Mouse (Mus musculus): ENCODE measurements at regions not wholly inside any gene's neighbourhood (a gene's known extent, or its start where the extent isn't known, plus 50 kb on each side); places are given as distances from the start of the nearest gene placed in this dataset.

DNA sequence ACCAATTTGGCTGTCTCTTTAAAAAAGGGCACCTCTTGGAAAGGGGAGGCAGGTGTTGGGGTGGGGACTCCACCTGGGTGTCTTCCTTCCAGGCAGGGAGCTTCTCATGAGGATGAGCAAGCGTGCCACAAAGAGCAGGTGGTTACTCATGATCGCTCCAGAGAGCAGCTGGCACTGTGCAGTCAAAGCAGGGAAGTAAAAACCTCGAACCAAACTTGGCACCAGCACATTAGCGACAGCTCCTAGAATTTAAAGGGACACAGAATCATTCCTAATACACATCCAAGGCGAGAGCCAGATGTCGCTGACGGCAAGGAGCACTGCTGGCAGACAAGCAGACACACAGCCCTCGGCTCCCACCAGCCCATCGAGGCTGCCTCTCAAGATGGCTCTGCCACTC, 70.4 kb downstream of the Irx5 start:
- DNase-seq (ENCODE audit: low read depth, low spot score), result no peak

DNA sequence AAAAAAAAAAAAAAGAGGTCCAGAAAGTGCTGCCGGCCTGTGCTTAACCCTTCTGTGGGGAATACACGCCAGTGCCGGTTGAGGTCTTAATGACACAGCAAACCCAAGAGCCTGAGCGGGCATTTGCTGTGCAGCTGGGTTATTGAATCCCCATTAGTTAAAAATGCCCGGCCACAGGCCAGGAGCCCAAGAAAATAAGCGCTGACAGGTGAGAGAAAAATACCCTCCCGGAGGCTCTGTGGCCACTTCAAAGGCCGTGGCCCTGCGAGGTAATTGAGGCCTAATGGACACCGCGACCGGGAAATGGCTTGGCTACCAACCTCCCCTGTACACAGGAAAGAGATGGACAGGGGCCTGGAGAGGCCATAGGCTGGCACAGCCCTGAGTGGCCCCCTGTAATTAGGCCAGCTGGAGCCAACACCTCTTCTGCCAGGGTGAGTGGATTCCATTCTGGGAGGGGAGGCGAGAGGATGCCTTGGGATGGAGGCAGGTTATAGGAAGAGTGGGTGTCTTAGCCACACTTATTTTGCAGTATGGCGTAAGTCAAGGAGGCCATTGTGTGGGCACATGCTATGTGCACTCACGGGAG, 79.7 kb downstream of the Irx5 start:
- no peak for DNase-seq (ENCODE audit: low read depth, low spot score)

DNA sequence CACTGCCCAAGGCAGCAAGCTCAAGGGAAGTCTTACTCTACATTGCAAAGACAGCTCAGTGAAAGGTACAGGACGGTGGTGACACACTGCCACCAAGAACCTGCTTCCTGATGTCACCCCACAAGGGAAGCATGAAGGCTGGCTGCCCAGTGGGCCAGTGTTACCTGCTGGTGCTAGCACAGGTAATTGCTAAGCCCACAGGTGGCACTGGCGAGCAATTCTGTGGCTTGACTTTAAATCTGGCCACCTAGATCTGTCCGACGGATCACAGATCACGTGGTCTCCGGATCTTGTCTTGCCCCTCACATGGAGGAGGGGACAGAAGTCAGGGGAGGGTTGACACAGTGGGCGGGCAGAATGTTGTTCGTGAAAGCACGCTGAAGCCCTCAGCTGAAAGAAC, 80.9 kb downstream of the Irx5 start:
- DNase-seq (ENCODE audit: low read depth, low spot score), result no peak

DNA sequence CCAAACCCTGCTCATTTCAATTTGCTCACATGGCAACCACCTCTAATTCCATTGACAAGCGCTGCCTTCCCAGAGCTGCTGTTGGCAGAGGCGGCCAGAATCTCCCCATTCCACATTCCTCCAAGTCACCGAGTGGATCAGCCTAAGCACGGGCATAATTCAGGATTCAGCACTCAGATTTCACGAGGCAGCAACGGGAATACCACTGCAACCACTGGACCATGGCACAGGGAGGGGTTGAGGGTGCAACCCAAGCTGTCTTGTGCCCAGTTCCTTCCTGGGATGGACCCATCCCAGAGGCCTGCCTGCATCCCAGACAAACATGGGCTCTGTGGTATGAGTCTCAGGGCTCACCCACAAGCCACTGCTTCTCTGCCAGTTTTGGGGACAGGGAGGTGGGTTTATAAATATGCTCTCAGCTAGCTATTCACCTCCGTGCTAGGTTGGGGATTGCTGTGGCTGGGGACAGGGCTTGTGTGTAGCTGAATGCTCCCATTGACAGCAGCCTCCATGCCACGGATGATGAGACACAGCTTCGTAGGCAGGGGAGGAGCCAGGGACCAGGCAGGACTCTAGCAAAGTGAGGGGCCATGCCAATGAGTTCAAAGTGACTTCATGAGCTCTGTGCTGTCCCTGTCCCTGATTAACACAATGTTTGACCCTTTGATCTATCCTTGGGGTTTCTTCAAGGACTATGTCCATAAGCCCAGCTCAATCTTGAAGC, 82.5 kb downstream of the Irx5 start:
- no peak for DNase-seq (ENCODE audit: low read depth, low spot score)

DNA sequence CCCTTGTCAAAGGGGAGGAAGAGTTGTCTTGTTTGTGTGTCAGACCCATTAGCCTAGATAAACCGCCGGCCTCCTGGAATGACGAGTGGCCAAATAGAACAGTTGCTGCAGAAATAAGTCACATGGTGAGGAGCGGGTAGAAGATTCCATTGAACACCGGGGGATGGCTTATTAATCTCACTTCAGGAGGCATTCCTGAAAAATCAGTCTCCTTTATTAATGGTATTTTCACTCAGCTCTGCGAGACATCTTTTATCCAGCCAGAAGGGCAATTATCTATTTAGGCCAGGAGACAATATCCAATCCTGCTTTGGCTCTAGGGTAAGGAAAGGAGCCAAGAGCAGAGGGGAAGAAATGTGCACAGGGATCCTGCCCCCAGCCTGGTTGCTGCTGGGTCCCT, 84.7 kb downstream of the Irx5 start:
- no peak for DNase-seq (ENCODE audit: low read depth, low spot score)

DNA sequence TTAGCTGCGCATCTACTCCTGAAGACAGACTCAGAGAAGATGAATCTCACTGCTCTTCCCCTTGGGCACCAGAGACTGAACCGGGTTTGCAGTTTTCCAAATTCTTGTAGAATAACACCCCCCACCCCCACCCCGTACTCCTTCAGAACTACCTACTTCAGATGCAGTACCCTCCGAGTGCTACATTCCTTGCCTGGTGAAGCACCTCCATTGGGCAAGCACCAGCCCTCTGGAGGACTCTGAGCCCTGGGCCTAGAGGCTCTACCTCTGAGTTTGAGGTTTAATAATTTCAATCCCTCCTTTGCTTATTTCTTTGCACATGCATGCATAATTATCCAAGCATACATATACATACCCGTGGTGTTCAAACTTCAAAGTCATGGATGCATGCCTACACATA, 101.9 kb downstream of the Irx5 start:
- DNase-seq (ENCODE audit: low read depth, low spot score), result no peak

GRCm38 (mm10) chr8:92460129-92460953, 102.9 kb downstream of the Irx5 start:
- DNase-seq (ENCODE audit: low read depth, low spot score), result peak; percentile 57

GRCm38 (mm10) chr8:92469141-92470000, 111.9 kb downstream of the Irx5 start:
- peak; percentile 41 for DNase-seq (ENCODE audit: low read depth, low spot score)

- DNase-seq (ENCODE audit: low read depth, low spot score), result no peak
Measured at GRCm38 (mm10) chr8:92472257-92472656, 114.8 kb downstream of the Irx5 start.

DNA sequence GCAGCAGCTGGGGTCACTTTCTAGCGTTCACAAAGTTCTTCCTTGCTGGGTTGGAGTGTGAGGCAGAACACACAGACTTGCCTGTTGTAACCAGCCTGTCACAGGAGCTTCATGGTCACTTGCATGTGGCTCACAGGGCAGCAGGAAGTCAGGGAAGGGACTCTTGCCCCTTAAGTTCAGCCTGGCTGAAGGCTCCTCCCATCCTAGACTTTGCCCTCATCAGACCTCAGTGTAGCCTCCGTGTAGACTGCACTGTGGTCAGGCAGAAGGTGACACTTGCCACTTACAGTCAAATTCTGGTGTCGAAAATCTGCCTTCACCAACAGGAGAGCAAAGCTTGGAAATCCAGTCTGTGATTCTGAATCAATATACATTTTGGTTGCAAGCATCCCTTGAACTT, 115.4 kb downstream of the Irx5 start:
- no peak for DNase-seq (ENCODE audit: low read depth, low spot score)

GRCm38 (mm10) chr8:92482393-92482792, 125.0 kb downstream of the Irx5 start:
- DNase-seq (ENCODE audit: low read depth, low spot score), result no peak

DNA sequence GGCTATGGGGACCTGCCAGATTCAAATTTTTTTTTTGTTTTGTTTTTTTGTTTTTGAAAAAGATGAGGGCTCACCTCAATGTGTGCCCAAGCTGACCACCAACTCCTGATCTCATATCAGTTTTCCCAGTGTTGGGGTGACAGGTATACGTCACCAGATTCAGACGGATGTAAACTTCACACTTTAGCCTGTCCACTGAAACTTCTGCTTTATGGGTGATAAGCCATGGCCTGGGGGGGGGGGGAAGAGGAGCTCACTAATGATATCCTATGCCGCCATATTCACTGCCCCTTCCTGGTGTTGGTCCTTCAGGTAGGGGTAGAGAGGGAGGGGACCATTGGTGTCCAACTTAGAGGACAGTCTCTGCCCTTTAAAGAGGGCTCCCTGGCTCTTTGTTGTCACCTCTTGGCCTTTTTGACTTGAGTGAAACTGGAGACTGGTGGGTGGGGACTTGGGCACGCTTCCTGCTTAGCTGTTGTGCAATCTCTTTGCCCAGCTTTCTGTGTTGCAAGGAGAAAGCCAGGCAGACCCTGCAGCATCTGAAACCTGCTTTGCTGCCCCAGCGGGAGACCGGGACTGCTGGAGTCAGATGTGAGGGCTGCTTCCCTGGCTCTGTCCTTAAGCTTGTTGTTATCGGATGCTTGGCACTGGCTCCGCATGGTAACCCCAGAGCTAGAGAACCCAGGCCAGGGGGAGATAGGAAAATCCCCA, 125.8 kb downstream of the Irx5 start:
- DNase-seq (ENCODE audit: low read depth, low spot score), result no peak

DNA sequence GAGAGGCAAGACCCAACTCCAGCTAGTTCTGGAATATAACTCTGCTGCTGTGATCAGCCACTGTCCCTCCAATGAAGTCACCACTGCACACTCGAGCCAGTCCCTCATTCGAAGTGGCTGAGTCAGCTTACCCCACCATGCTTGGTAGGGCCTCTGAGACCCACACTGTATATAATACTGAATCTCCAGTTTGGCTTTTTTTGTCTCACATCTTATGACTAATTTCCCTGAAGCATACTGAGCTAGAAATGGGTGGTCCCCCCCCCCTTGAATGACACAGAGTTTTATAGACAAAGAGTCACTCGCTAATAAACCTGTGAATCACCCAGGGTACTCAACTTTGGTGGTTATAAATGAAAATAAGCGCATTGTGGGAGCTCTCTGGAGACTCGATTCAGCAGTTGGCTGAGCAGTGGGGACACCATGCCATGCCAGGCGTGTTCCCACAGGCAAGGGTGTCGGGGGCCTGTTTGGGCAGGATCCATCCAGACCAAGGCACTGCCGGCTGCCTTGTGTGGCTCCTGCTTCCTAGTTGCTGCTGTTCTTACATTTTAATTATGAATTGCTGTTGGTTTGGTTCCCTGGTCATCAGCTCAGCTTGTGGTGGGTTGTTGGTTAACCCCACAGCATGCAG, 131.2 kb downstream of the Irx5 start:
- DNase-seq (ENCODE audit: low read depth, low spot score), result no peak

DNA sequence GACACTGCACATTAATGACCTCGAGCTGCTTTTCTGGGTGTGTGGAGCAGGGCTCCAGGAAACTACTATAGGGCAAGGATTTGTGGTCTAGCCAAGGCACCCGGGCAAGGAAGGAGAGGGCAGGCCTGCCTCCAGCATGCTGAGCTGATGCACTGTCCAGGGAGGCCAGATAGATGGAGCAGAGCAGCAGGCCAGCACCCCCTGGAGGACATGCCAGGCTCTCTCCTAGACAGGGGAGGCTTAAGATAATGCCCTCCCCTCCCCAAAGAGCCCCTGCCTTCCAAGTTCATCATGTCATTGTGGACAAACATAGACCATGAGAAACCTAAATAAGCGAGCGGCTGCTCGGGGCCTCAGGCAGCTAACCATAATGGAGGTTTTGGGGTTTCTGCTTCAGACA, 134.1 kb downstream of the Irx5 start:
- no peak for DNase-seq (ENCODE audit: low read depth, low spot score)

DNA sequence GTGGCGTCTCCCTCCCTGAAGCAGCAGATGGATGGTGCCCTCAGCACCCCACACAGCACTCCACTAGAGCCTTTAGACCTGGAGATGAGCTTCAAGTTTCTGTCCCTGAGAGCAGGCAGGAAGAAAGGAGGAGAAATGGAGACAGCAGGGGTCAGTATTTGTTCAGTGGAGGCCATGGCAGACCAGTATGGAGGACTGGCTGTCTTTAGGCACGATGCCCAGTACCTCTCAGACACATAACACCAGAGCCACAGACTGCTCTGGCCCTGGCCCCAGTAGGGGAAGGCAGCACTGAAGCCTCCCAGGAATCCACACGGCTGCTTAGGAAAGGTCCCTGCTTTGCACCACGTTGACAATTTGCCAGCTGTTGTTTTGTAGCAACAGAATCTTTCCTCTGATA, 136.0 kb downstream of the Irx5 start:
- DNase-seq (ENCODE audit: low read depth, low spot score), result no peak

GRCm38 (mm10) chr8:92505552-92506281, 148.3 kb downstream of the Irx5 start:
- no peak for DNase-seq (ENCODE audit: low read depth, low spot score)

GRCm38 (mm10) chr8:92506436-92506835, 149.0 kb downstream of the Irx5 start:
- no peak for DNase-seq (ENCODE audit: low read depth, low spot score)

DNA sequence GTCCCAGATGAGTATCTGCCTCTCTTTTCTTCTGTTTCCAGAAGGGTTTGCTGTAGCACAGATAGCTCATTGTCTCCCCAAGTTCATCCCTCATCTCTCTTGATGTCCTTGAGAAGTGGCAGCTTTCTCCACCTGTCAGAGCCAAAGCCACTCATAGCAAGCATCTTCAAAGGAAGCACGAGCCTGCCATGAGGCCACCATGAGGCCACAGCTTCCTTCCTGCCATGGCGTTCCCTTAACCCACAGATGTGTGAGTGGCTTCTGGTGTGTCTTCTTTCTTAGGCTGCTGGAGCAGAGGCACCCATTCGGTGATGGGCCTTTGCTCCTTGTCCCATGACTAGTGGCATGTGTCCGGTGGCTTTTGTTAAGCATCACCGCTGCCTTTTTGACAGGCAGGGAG, 149.5 kb downstream of the Irx5 start:
- no peak for DNase-seq (ENCODE audit: low read depth, low spot score)

DNA sequence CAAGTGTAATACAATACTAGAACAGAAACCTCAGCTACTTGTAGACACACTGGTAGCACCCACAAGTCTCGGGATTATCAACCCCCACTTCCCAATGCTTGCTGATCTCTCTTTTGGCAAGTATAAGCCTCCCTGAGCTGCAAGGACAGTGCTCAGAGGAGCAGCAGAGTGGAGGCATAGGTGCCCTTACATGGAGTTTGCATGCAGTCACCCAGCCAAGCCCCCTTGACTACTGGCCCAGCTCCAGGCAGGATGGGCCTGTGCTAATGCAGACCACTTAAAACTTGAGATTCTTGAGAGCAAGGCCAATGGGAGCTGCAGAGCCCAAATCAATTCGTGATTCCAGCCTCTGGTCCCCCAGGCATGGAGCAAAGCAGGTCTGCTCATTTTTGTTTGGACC, 158.0 kb downstream of the Irx5 start:
- no peak for DNase-seq (ENCODE audit: low read depth, low spot score)

DNA sequence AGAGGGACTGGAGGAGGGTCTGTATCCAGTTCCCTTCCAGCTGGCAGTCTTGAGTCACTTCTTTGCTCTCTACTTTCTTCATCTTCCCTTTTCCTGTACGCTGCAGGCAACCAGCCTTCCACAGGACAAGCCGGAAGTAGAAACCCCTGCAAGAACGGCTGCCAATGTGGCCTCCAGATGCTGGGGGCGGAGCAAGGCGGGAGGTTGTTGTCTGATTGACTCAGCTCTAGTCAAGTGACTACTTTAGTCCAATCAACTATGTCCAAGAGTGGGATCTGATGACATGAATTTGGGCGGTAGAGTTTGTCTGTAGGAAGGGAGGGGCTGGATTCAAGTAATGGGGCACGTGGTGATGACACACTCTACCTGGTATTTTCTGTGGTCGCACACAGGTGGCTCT, 156.1 kb upstream of the Irx6 start:
- no peak for DNase-seq (ENCODE audit: low read depth, low spot score)
